Mouse (Mus musculus) cortical plate, adult 2 months (tissue): Measurements from ENCODE around the gene Wdfy1.

Experiments used
- CTCF ChIP-seq: fragments of 200-500 bp; IDR thresholded peaks from 2 replicates; pipeline ENCODE4 v1.5.1; 2011; ENCODE audit warnings: mild to moderate bottlenecking, control low read depth, low read length; ENCODE audit not compliant: insufficient read depth; ENCODE audit errors: extremely low read depth
- POLR2A ChIP-seq: fragments of 200-500 bp; IDR thresholded peaks from 2 replicates; pipeline ENCODE4 v1.6.1; 2011; ENCODE audit warnings: mild to moderate bottlenecking, low read length, control low read depth; ENCODE audit not compliant: insufficient read depth; ENCODE audit errors: extremely low read depth

DNA sequence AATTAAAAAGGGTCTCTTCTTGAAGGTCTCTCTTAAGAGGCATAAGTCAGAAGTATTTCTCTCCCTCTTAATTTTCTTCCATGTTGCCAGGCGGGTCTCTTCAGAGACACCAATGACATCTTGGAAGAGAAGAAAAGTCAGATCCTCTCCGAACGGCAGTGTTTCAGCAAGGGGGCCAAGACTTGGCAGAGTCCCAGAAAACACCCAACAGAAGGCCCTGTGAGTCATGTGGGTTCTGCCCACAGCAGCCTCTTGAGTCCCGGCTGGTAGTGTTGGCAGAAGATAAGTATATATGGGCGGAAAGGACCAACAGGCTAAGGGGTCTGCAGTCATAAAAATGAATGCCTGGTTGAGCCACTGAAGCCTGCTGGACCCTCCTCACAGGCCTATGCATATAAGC is 30.9 kb upstream of the Wdfy1 start:
- TF ChIP-seq CTCF (no peak), POLR2A (no peak)
